ENCODE assay signal across 23 mouse cellular contexts in genomic region chr1:44613294-44614041, GRCm38 (mm10).
"Had no signal": no experiment of that assay in that cellular context is flagged by ENCODE, and none has a peak within 500 bp of the region (broad histone marks: within the 10 kb centered on the region; RNA-seq: fewer than 3 reads in every experiment).

No protein-coding gene starts in this region.

- H3K4me1 ChIP-seq: heart, embryonic 10.5 days; heart, embryonic 12.5 days; hindbrain, embryonic 15.5 days; kidney, embryonic 15.5 days; liver, embryonic 12.5 days had no signal

- DNase-seq: gastrocnemius, adult 2 months; gastrocnemius, postnatal 10 days; gastrocnemius, postnatal 25 days; heart, adult 18-20 months; heart, postnatal 10 days; kidney, adult 11 months; kidney, adult 2 months; kidney, adult 9 months; kidney, postnatal 14 days; kidney, postnatal 36 days; layer of hippocampus, adult 9-11 months; layer of hippocampus, postnatal 36 days; left cerebral cortex, postnatal 4 days had no signal

- H3K4me2 ChIP-seq: heart, embryonic 12.5 days; hindbrain, embryonic 15.5 days; kidney, embryonic 15.5 days; limb, embryonic 13.5 days; limb, embryonic 15.5 days; liver, embryonic 12.5 days had no signal

- H3K36me3 ChIP-seq: heart, embryonic 12.5 days; hindbrain, embryonic 15.5 days; kidney, embryonic 15.5 days; limb, embryonic 13.5 days; limb, embryonic 15.5 days; liver, embryonic 12.5 days had no signal

- H3K9me3 ChIP-seq: heart, embryonic 10.5 days; hindbrain, embryonic 15.5 days; kidney, embryonic 15.5 days; limb, embryonic 13.5 days; limb, embryonic 15.5 days; liver, embryonic 12.5 days had no signal

- H3K9ac ChIP-seq: heart, embryonic 12.5 days; hindbrain, embryonic 15.5 days; kidney, embryonic 15.5 days; limb, embryonic 13.5 days; limb, embryonic 15.5 days; liver, embryonic 12.5 days had no signal

- ATAC-seq: hindbrain, postnatal 0 days; intestine, embryonic 16.5 days; liver, embryonic 12.5 days had no signal

- H3K4me3 ChIP-seq: gastrocnemius, adult 2 months; heart, embryonic 10.5 days; heart, embryonic 12.5 days; hindbrain, embryonic 15.5 days; kidney, embryonic 15.5 days; limb, embryonic 13.5 days; limb, embryonic 15.5 days; liver, embryonic 12.5 days had no signal

- H3K27me3 ChIP-seq: heart, embryonic 12.5 days; hindbrain, embryonic 15.5 days; kidney, embryonic 15.5 days; limb, embryonic 13.5 days; limb, embryonic 15.5 days; liver, embryonic 12.5 days had no signal

- H3K27ac ChIP-seq: gastrocnemius, adult 2 months; heart, embryonic 10.5 days; hindbrain, embryonic 15.5 days; hindbrain, postnatal 0 days; kidney, embryonic 15.5 days; kidney, postnatal 0 days; limb, embryonic 13.5 days; limb, embryonic 15.5 days; liver, embryonic 12.5 days had no signal
